11 mouse cellular contexts compared by ENCODE assay signal in genomic region chr1:66187016-66187681, GRCm38 (mm10). TPM values are rescaled to one million over a fixed set of nuclear protein-coding genes. Genes with fewer than 3 reads are reported as not detected.
A peak's percentile ranks its signal among the peaks of the same experiment; 100 is the strongest.
DNase-seq lines count a peak whose midpoint lies in the region; ATAC-seq and TF ChIP-seq lines count a peak whose summit lies in the region.
"Had no signal": no experiment of that assay in that cellular context is flagged by ENCODE, and none has a peak within 500 bp of the region (broad histone marks: within the 10 kb centered on the region; RNA-seq: fewer than 3 reads in every experiment).

No protein-coding gene starts in this region.

- peak overlapping the region; percentile 31 for H3K4me2 ChIP-seq in embryonic facial prominence, embryonic 13.5 days
- H3K4me2 ChIP-seq: heart, embryonic 13.5 days; liver, embryonic 15.5 days had no signal

- TF ChIP-seq CTCF in layer of hippocampus, adult 2 months (conservative IDR thresholded peaks at IDR 0.05): no peak

- intact Hi-C loops in left cerebral cortex, postnatal 36 days (cut with DNase I): no loop called here
- intact Hi-C loops in heart, postnatal 36 days (cut with DNase I): no loop called here

- no peak overlapping the region for H3K9ac ChIP-seq in embryonic facial prominence, embryonic 13.5 days
- H3K9ac ChIP-seq: heart, embryonic 13.5 days; liver, embryonic 15.5 days had no signal

- H3K36me3 ChIP-seq in embryonic facial prominence, embryonic 13.5 days: no peaks in the 10 kb centered on the region
- H3K36me3 ChIP-seq: heart, embryonic 13.5 days; liver, embryonic 15.5 days had no signal

- no peaks in the 10 kb centered on the region for H3K27me3 ChIP-seq in embryonic facial prominence, embryonic 13.5 days
- H3K27me3 ChIP-seq: heart, embryonic 13.5 days; liver, embryonic 15.5 days had no signal

- peak in 1 of 2 experiments; percentile 69 for DNase-seq in layer of hippocampus, adult 2 months (ENCODE audit: low spot score in 2 of 2)
- DNase-seq in layer of hippocampus, adult 9-11 months: no peak
- DNase-seq in R1 (ENCODE audit: low read depth, low spot score): peak; percentile 36
- DNase-seq in left cerebral cortex, postnatal 36 days (ENCODE audit: low spot score in 2 of 2): peak; percentile 47
- no peak for DNase-seq in heart, postnatal 36 days
- DNase-seq in thymus, postnatal 14 days: no peak
- no peak for DNase-seq in cerebellum, adult 18-20 months

- H3K9me3 ChIP-seq in embryonic facial prominence, embryonic 13.5 days: no peaks in the 10 kb centered on the region
- H3K9me3 ChIP-seq: heart, embryonic 13.5 days; liver, embryonic 15.5 days had no signal

- ATAC-seq in embryonic facial prominence, embryonic 13.5 days (ENCODE audit: insufficient number of reproducible peaks, insufficient read depth, low FRiP score, low TSS enrichment, low read depth): no peak
- ATAC-seq: intestine, postnatal 0 days had no signal

- H3K27ac ChIP-seq in layer of hippocampus, adult 2 months: peak overlapping the region; percentile 62
- no peak overlapping the region for H3K27ac ChIP-seq in embryonic facial prominence, embryonic 13.5 days
- H3K27ac ChIP-seq: heart, embryonic 13.5 days; liver, embryonic 15.5 days had no signal

- 35% methylated on average over 12 of the region's 12 CpGs for WGBS in embryonic facial prominence, embryonic 13.5 days

- peak overlapping the region; percentile 23; the same call in 1 of the 2 replicates for H3K4me3 ChIP-seq in layer of hippocampus, adult 2 months
- no peak overlapping the region for H3K4me3 ChIP-seq in embryonic facial prominence, embryonic 13.5 days
- H3K4me3 ChIP-seq: heart, embryonic 13.5 days; liver, embryonic 15.5 days had no signal

- peaks cover 12% of the 10 kb centered on the region for H3K4me1 ChIP-seq in embryonic facial prominence, embryonic 13.5 days
- H3K4me1 ChIP-seq: heart, embryonic 13.5 days; liver, embryonic 15.5 days had no signal

RNA-seq across cellular contexts. Expression of gene Map2, which starts 12.1 kb away (rescaled TPM):
- 1,000 to 10,000 TPM; 1,082 to 1,114 TPM for total RNA-seq in layer of hippocampus, adult 2 months (2021)
- polyA plus RNA-seq in embryonic facial prominence, embryonic 13.5 days (2015; fragmentation: Nextera tagmentation; extraction: Ambion mirVana): 17.8 and 21.4 TPM in 2 replicates
- 1,000 to 10,000 TPM in 1 of 2 experiments, 100 to 1,000 TPM in 1; 960 to 1,113 TPM for total RNA-seq in left cerebral cortex, postnatal 36 days (2021)
- total RNA-seq in heart, postnatal 36 days (2021): 1 to 10 TPM; 3.0 to 3.6 TPM

Comparison
In these comparisons a context has a peak if more than half of its experiments do, and no peak if none do; other contexts are left out.
1. DNase-seq: peak in R1 (single experiment) and left cerebral cortex, postnatal 36 days (2 of 2); none in layer of hippocampus, adult 9-11 months (single experiment), heart, postnatal 36 days (0 of 2), thymus, postnatal 14 days (single experiment) and cerebellum, adult 18-20 months (0 of 2).
2. RNA of gene Map2, which starts 12.1 kb away (total RNA-seq): 1,082 to 1,114 TPM in layer of hippocampus, adult 2 months and 960 to 1,113 TPM in left cerebral cortex, postnatal 36 days; 3.0 to 3.6 TPM in heart, postnatal 36 days; every median in the first group is over 100 times any median in the second.